Mouse (Mus musculus) mesoderm, embryonic 11.5 days (tissue): ENCODE data around the gene Fmnl2.
A peak's percentile ranks its signal among the peaks of the same experiment; 100 is the strongest.

Experiments
- DNase-seq: peaks from one replicate; pipeline ENCODE4 v3.0.0-alpha.2; 2012; ENCODE audit warnings: low read depth, low spot score

The Fmnl2 gene

GRCm38 (mm10) chr2:52986354-52986753 lies 128.7 kb downstream of the Fmnl2 start:
- no peak for DNase-seq

GRCm38 (mm10) chr2:52987035-52987434 lies 129.4 kb downstream of the Fmnl2 start:
- DNase-seq: no peak

- no peak for DNase-seq
Observed at GRCm38 (mm10) chr2:52987637-52988295, 130.1 kb downstream of the Fmnl2 start.

- no peak for DNase-seq
Observed at GRCm38 (mm10) chr2:52989316-52989715, 131.7 kb downstream of the Fmnl2 start.

GRCm38 (mm10) chr2:52990874-52991687 lies 133.4 kb downstream of the Fmnl2 start:
- no peak for DNase-seq

GRCm38 (mm10) chr2:52991688-52992194 lies 134.1 kb downstream of the Fmnl2 start:
- no peak for DNase-seq

GRCm38 (mm10) chr2:52993241-52993640 lies 135.6 kb downstream of the Fmnl2 start:
- DNase-seq: no peak

GRCm38 (mm10) chr2:52994526-52994925 lies 136.9 kb downstream of the Fmnl2 start:
- no peak for DNase-seq

- DNase-seq: no peak
Observed at GRCm38 (mm10) chr2:52997955-52998750, 140.5 kb downstream of the Fmnl2 start.

- no peak for DNase-seq
Observed at GRCm38 (mm10) chr2:52999524-52999969, 141.9 kb downstream of the Fmnl2 start.

- DNase-seq: no peak
Observed at GRCm38 (mm10) chr2:53000446-53000845, 142.8 kb downstream of the Fmnl2 start.

GRCm38 (mm10) chr2:53006161-53006560 lies 148.5 kb downstream of the Fmnl2 start:
- no peak for DNase-seq

GRCm38 (mm10) chr2:53007142-53007541 lies 149.5 kb downstream of the Fmnl2 start:
- DNase-seq: peak; percentile 68

GRCm38 (mm10) chr2:53013051-53013450 lies 155.4 kb downstream of the Fmnl2 start:
- DNase-seq: no peak

GRCm38 (mm10) chr2:53014451-53014850 lies 156.8 kb downstream of the Fmnl2 start:
- no peak for DNase-seq

- DNase-seq: no peak
Observed at GRCm38 (mm10) chr2:53022982-53023381, 165.3 kb downstream of the Fmnl2 start.

GRCm38 (mm10) chr2:53026056-53026769 lies 168.6 kb downstream of the Fmnl2 start:
- no peak for DNase-seq

GRCm38 (mm10) chr2:53028868-53029267 lies 171.2 kb downstream of the Fmnl2 start:
- DNase-seq: no peak

GRCm38 (mm10) chr2:53029716-53030431 lies 172.2 kb downstream of the Fmnl2 start:
- peak; percentile 61 for DNase-seq

- DNase-seq: no peak
Observed at GRCm38 (mm10) chr2:53030432-53030826, 172.8 kb downstream of the Fmnl2 start.

GRCm38 (mm10) chr2:53038253-53038652 lies 180.6 kb downstream of the Fmnl2 start:
- DNase-seq: no peak
